Mouse (Mus musculus) lung, adult 2 months (tissue): ENCODE results near the gene Vmn1r39.

Experiments used
- CTCF ChIP-seq: fragments of 200-500 bp; IDR thresholded peaks from 2 replicates; pipeline ENCODE4 v1.5.1; 2011; ENCODE audit warnings: mild to moderate bottlenecking, low read length, control low read depth; ENCODE audit not compliant: insufficient read depth
- POLR2A ChIP-seq: fragments of 200-500 bp; IDR thresholded peaks from 2 replicates; pipeline ENCODE4 v1.6.1; 2011; ENCODE audit warnings: low read depth, mild to moderate bottlenecking, control low read depth, low read length, borderline replicate concordance; ENCODE audit errors: extremely low read depth

DNA sequence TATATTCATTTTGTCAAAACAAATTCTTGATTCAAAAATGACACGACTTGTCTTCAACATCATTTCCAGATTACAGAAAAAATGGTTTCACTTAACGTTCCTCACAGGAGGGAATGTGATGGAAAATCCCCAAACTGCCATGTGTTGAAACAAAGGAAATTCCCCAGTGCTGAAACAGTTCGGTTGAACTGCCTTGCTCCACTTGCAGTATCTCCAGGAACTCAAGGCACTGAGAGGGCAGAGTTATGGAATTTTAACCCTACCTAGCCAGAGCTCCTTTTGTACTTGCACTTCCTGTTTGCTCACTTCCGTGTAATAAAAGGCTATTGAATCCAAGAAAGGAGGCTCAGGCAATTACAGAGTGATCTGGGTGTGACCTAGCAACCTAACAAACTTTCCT lies 38.5 kb upstream of the Vmn1r39 start:
- TF ChIP-seq POLR2A (no peak), CTCF (no peak)
